Mouse (Mus musculus): ENCODE measurements around the gene Ube3a. TPM values are rescaled to one million over a fixed set of nuclear protein-coding genes. Genes with fewer than 3 reads are reported as not detected.

Gene Ube3a
- polyA plus RNA-seq, 1 experiment from 2014 or later, result 180 TPM

GRCm38 (mm10) chr7:59245541-59245940 lies 17.0 kb downstream of the Ube3a start:
- Histone ChIP-seq H3K9me3 (no peaks in the 10 kb centered on the region), H3K36me3 (peaks cover 8% of the 10 kb centered on the region), H3K9ac (replicated peaks) (no peak overlapping the region), H3K4me1 (no peaks in the 10 kb centered on the region), H3K4me3 (no peak overlapping the region), H3K4me2 (replicated peaks) (no peak overlapping the region), H3K27me3 (no peaks in the 10 kb centered on the region), H3K27ac (replicated peaks) (no peak overlapping the region)
- ATAC-seq (ENCODE audit: low FRiP score, low read depth), result no peak
- 94% methylated on average over 2 of the region's 2 CpGs for WGBS

- Histone ChIP-seq H3K4me3 (no peak overlapping the region), H3K4me2 (replicated peaks) (no peak overlapping the region), H3K27me3 (no peaks in the 10 kb centered on the region), H3K36me3 (peaks cover 29% of the 10 kb centered on the region), H3K9me3 (no peaks in the 10 kb centered on the region; the same call in 1 of the 2 replicates), H3K27ac (replicated peaks) (no peak overlapping the region), H3K4me1 (no peaks in the 10 kb centered on the region), H3K9ac (replicated peaks) (no peak overlapping the region)
- no peak for ATAC-seq (ENCODE audit: low FRiP score, low read depth)
- WGBS, result 96% methylated on average over 2 of the region's 2 CpGs
Measured at GRCm38 (mm10) chr7:59253373-59253772, 24.8 kb downstream of the Ube3a start.

- Histone ChIP-seq H3K4me3 (no peak overlapping the region), H3K27ac (replicated peaks) (no peak overlapping the region), H3K4me1 (no peaks in the 10 kb centered on the region; the same call in 1 of the 2 replicates), H3K9me3 (no peaks in the 10 kb centered on the region), H3K4me2 (replicated peaks) (no peak overlapping the region), H3K36me3 (no peaks in the 10 kb centered on the region), H3K9ac (replicated peaks) (no peak overlapping the region), H3K27me3 (no peaks in the 10 kb centered on the region)
- ATAC-seq (ENCODE audit: low FRiP score, low read depth), result no peak
- 81% methylated on average over 1 of the region's 1 CpGs for WGBS
Measured at GRCm38 (mm10) chr7:59265538-59265937, 37.0 kb downstream of the Ube3a start.

- Histone ChIP-seq H3K27ac (replicated peaks) (no peak overlapping the region), H3K4me2 (replicated peaks) (no peak overlapping the region), H3K27me3 (no peaks in the 10 kb centered on the region), H3K4me3 (no peak overlapping the region), H3K9me3 (no peaks in the 10 kb centered on the region), H3K36me3 (peaks cover 12% of the 10 kb centered on the region), H3K9ac (replicated peaks) (no peak overlapping the region), H3K4me1 (no peaks in the 10 kb centered on the region; the same call in 1 of the 2 replicates)
- ATAC-seq (ENCODE audit: low FRiP score, low read depth), result no peak
- WGBS, result 90% methylated on average over 4 of the region's 4 CpGs
Measured at GRCm38 (mm10) chr7:59271775-59272174, 43.2 kb downstream of the Ube3a start.

GRCm38 (mm10) chr7:59312576-59312975 lies 84.0 kb downstream of the Ube3a start:
- no peak overlapping the region for H3K9ac ChIP-seq (replicated peaks)
- no peaks in the 10 kb centered on the region for H3K27me3 ChIP-seq
- peak; percentile 12; the same call in 1 of the 2 replicates for ATAC-seq (ENCODE audit: low FRiP score, low read depth)
- H3K4me3 ChIP-seq, result no peak overlapping the region
- no peaks in the 10 kb centered on the region for H3K4me1 ChIP-seq
- no peak overlapping the region for H3K4me2 ChIP-seq (replicated peaks)
- no peak overlapping the region for H3K27ac ChIP-seq (replicated peaks)
- H3K36me3 ChIP-seq, result no peaks in the 10 kb centered on the region
- 70% methylated on average over 1 of the region's 1 CpGs for WGBS
- no peaks in the 10 kb centered on the region for H3K9me3 ChIP-seq

- no peaks in the 10 kb centered on the region for H3K27me3 ChIP-seq
- H3K4me1 ChIP-seq, result no peaks in the 10 kb centered on the region
- H3K4me3 ChIP-seq, result no peak overlapping the region
- H3K9ac ChIP-seq (replicated peaks), result no peak overlapping the region
- no peak overlapping the region for H3K4me2 ChIP-seq (replicated peaks)
- 88% methylated on average over 1 of the region's 1 CpGs for WGBS
- no peak overlapping the region for H3K27ac ChIP-seq (replicated peaks)
- no peaks in the 10 kb centered on the region for H3K9me3 ChIP-seq
- H3K36me3 ChIP-seq, result no peaks in the 10 kb centered on the region
- no peak for ATAC-seq (ENCODE audit: low FRiP score, low read depth)
Measured at GRCm38 (mm10) chr7:59322759-59323158, 94.2 kb downstream of the Ube3a start.
